Mouse (Mus musculus): ENCODE results near the gene Defa26.
"Not testable (repeated sequence)": the region's sequence is repeated elsewhere in the genome, so short reads cannot be mapped to it uniquely, and the experiment has no call there.

Defa26 gene

DNA sequence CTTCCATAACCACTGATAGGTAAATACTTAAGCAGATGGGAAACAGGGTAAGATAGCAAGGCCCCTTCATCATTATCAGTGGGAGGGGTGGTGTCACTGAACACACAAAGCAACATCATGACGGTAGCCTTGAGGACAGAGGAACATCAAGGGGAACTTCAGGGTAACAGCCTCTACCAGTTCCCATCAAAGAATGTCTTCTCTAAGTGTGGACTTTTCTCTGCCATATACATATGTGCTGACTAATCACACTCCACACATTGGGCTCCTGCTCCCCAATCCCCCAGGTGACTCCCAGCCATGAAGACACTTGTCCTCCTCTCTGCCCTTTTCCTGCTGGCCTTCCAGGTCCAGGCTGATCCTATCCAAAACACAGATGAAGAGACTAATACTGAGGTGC is at the start of gene Defa26:
Defa26 (plus strand) TSS at position 301 of the 400 bp plus-strand sequence.
- not testable (repeated sequence) for DNase-seq

GRCm38 (mm10) chr8:21582706-21583105 is 35.3 kb upstream of the Defa26 start, which contains the start of gene Defa28:
Gene Defa28, plus strand, starts transcription at chr8:21583006.
- not testable (repeated sequence) for DNase-seq

DNA sequence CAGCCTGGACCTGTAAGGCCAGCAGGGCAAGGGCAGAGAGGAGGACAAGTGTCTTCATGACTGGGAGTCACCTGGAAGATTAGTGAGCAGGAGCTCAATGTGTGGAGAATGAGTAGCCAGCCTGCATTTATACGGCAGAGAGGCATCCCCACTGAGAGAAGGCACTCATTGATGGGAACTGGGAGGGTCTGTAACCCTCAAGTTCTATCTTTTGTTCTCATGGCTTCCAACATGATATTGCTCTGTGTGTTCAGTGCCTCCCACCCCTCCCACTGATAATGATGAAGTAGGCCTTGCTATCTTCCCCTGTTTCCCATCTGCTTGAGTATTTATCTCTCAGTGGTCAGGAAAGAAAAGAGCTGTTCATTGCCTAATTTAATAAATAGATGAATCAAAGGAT is 23.6 kb upstream of the Defa26 start, which contains the start of gene Gm7861:
Gm7861 (minus strand) TSS at position 101 of the 400 bp plus-strand sequence.
- not testable (repeated sequence) for DNase-seq

DNA sequence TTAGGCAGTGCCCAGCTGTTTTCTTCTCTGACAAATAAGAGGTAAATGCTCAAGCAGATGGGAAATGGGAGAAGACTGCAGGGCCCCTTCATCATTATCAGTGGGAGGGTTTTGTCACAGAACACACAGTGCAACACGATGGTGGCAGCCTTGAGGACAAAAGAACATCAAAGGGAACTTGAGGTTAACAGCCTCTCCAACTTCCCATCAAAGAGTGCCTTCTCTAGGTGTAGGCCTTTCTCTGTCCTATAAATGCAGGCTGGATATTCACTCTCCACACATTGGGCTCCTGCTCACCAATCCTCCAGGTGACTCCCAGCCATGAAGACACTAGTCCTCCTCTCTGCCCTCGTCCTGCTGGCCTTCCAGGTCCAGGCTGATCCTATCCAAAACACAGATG is 37.5 kb downstream of the Defa26 start, which contains the start of gene Defa17:
Defa17 (plus strand) TSS at position 301 of the 400 bp plus-strand sequence.
- DNase-seq, result not testable (repeated sequence)

GRCm38 (mm10) chr8:21665497-21665896 is 47.5 kb downstream of the Defa26 start, which contains the start of gene Defa34:
Gene Defa34, plus strand, starts transcription at chr8:21665797.
- DNase-seq, result not testable (repeated sequence)
